Mouse (Mus musculus) CH12.LX (cell line): Measurements from ENCODE around the gene Tox2.

Experiments
- CTCF ChIP-seq, 2 experiments: IDR thresholded peaks in 1 of 2; conservative IDR thresholded peaks in 1 of 2; 2 replicates each; pipeline ENCODE4 v1.5.1; 2011 to 2012; ENCODE audit warnings: low read depth in 2 of 2, low read length in 2 of 2, improper control_type of control experiment in 1 of 2, inconsistent platforms in 1 of 2, mild to moderate bottlenecking in 1 of 2, moderate library complexity in 1 of 2
- POLR2A ChIP-seq: IDR thresholded peaks from 2 replicates; pipeline ENCODE4 v1.6.1; 2011; ENCODE audit warnings: low read depth, mild to moderate bottlenecking, improper control_type of control experiment, low read length
- SMC3 ChIP-seq: IDR thresholded peaks from 2 replicates; pipeline ENCODE4 v1.6.1; 2011; ENCODE audit warnings: low read depth, low read length, improper control_type of control experiment

DNA sequence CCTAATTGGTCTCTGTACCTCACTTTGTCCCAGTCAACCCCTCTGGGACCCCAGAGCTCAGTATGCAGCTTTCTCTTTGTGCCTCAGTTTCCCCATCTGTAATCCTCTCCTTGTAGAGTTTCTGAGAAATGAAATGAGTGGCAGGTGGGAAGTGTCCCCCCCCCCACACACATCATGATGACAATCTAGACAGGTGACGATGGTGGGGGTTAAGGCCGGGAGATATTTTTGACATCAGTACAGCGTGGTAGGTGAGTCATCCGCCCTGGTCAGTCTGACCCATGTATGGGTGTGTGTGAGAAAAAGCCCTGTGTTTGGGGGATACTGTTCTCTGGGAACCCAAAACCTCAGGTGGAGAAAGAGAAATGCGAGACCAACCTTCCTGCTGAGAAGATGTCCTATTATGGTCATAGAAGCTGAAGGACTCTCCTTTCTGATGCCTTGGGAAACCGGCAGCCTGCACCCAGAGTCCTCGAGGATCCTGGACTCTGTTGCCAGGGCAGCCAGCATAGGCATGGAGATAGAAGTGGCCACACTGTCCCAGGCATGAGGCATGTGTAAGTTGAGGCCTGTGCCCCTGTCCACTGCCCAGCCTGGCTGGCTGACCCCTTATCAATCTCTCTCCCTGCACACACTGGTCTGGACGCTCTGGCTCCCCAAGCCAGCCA lies 144.7 kb downstream of the Tox2 start:
- TF ChIP-seq POLR2A (no peak), SMC3 (no peak), CTCF (conservative IDR thresholded peaks at IDR 0.05 in 1 of 2, IDR thresholded peaks at IDR 0.05 in 1 of 2; ENCODE audit: low read depth in 2 of 2, low read length in 2 of 2) (no peak)
